Mouse (Mus musculus): ENCODE results near the gene Gm28360. TPM values are rescaled to one million over a fixed set of nuclear protein-coding genes. Genes with fewer than 3 reads are reported as not detected.
"Not testable (repeated sequence)": the region's sequence is repeated elsewhere in the genome, so short reads cannot be mapped to it uniquely, and the experiment has no call there.

The Gm28360 gene
- not detected in 2 replicates for total RNA-seq (2017)

DNA sequence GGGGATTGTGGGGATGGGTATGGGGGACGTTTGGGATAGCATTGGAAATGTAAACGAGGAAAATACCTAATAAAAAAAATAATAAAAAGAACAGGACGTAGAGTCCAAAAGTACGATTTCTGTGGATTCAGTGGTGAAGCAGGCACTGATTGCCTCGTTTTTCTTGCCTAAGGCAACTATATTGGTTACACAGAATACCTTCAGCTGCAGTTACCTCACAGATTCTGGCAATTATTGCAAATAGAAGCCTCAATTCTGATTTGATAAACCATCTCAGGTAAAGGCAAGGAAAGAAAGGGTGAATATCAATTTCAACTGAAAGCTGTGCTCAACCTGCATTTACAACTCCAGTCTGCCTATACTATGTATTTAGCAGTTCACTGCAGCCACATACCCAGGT, at the start of gene Gm28360:
Gene Gm28360, plus strand, starts transcription at position 301 of the 400 bp plus-strand sequence.
- not testable (repeated sequence) for ATAC-seq (replicated peaks in 1 of 2; ENCODE audit: insufficient read depth in 1 of 2, low FRiP score in 2 of 2, low TSS enrichment in 1 of 2, low read depth in 1 of 2, poor library complexity in 2 of 2, severe bottlenecking in 2 of 2)

DNA sequence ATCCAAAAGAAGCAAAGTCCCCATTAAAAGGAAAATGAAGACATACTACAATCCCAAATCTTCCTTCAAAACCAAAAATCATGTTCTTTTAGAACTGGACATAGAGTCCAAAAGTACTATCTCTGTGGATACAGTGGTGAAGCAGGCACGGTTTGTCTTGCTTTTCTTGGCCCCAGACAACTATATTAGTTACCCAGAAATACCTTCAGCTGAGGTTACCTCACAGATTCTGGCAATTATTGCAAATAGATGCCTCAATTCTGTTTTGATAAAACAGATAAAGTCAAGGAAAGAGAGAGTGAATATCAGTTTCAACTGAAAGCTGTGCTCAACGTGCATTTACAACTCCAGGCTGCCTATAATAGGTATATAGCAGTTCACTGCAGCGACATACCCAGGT, 49.0 kb upstream of the Gm28360 start, which contains the start of gene B020011L13Rik:
Gene B020011L13Rik, plus strand, starts transcription at position 301 of the 400 bp plus-strand sequence.
- ATAC-seq (replicated peaks in 1 of 2; ENCODE audit: insufficient read depth in 1 of 2, low FRiP score in 2 of 2, low TSS enrichment in 1 of 2, low read depth in 1 of 2, poor library complexity in 2 of 2, severe bottlenecking in 2 of 2): not testable (repeated sequence)

DNA sequence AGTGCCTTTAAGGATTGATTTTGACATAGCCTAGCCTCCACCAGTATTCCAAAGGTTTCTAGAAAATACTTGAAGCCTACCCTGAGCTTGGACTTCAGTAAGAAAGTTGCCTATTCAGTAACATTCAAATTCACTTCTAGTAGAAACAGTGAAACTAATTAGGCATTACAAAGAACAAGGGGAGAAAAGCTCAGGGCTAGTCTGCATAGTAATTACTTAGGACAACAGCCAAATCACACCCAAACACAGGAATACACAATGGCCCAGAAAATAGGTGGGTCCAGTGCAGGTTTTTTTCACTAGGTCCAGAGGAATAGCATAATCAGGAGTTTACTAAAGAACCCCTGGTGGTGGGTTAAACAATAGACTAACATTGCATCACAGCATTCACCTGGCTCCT, 13.6 kb upstream of the Gm28360 start:
- ATAC-seq (replicated peaks in 1 of 2; ENCODE audit: insufficient read depth in 1 of 2, low FRiP score in 2 of 2, low TSS enrichment in 1 of 2, low read depth in 1 of 2, poor library complexity in 2 of 2, severe bottlenecking in 2 of 2): not testable (repeated sequence)

DNA sequence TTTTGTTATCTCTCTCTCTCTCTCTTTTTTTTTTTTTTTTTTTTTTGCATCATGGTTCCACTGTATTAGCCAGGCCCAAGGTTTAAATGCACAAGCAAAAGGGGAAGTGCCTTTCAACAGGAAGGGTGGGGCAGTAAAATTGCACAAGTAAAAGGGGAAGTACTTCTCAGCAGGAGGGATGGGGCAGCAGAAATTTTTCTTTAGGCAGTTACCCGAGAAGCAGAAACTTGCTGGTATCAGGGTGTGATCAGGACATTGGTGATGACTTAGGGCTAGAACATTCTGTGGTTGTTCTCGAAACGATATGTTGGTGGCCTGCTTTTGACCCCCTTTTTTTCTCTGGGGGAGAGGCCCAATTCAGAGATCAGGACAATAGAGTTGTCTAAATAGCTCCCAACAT, 21.8 kb downstream of the Gm28360 start:
- ATAC-seq (replicated peaks in 1 of 2; ENCODE audit: insufficient read depth in 1 of 2, low FRiP score in 2 of 2, low TSS enrichment in 1 of 2, low read depth in 1 of 2, poor library complexity in 2 of 2, severe bottlenecking in 2 of 2): not testable (repeated sequence)

Other genes starting within 250 kb of the Gm28360 start
- gene Gm28363, start 132.9 kb upstream of the Gm28360 start, total RNA-seq (2017): not detected in 2 replicates
- gene B020011L13Rik, start 48.9 kb upstream of the Gm28360 start, total RNA-seq (2017): not detected in 2 replicates
- not detected in 2 replicates for gene Gm28168, start 97.9 kb downstream of the Gm28360 start, total RNA-seq (2017)
- not detected in 2 replicates for gene Gm7145, start 135.9 kb downstream of the Gm28360 start, total RNA-seq (2017)

Measured in hematopoietic stem cell, adult 5-6 weeks (primary cell).